Mouse (Mus musculus) embryonic fibroblast, embryonic 13.5 days (primary cell): ENCODE data around the gene Arhgap24.

Experiments used
- CTCF ChIP-seq: IDR thresholded peaks from 2 replicates; pipeline ENCODE4 v1.5.1; 2011; ENCODE audit warnings: mild to moderate bottlenecking, control low read depth, low read length, moderate library complexity, borderline replicate concordance; ENCODE audit not compliant: insufficient read depth
- POLR2A ChIP-seq: IDR thresholded peaks from 2 replicates; pipeline ENCODE4 v1.6.1; 2011; ENCODE audit warnings: low read depth, mild to moderate bottlenecking, control low read depth, low read length, moderate library complexity

DNA sequence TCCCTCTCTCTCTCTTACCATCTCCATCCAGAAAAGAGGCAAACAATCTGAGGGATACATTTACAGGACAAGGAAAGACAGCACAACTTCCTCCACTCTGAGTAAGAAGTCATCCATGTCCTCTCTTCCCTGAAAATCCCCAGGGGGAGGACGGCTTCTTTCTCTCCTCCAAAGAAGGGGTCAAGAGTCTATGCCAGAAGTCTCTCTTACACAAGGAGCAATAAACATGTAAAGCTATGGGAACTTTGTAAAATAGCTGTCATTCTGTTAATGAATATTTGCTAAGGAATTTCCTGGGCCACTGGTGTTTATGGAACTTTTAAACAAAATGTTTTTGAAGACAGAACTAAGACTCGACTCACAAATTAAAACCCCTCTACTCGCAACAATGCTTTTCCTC is 248.3 kb downstream of the Arhgap24 start:
- no peak for TF ChIP-seq CTCF
- no peak for TF ChIP-seq POLR2A
